Mouse (Mus musculus) c-Kit-positive CD71-positive TER-119-negative erythroid progenitor cells, embryonic 14.5 days (primary cell): ENCODE measurements around the gene Svop.

ENCODE experiments used
- DNase-seq: peaks from one replicate; pipeline ENCODE4 v3.0.0-alpha.2; 2013; ENCODE audit warnings: low read depth

Svop gene

DNA sequence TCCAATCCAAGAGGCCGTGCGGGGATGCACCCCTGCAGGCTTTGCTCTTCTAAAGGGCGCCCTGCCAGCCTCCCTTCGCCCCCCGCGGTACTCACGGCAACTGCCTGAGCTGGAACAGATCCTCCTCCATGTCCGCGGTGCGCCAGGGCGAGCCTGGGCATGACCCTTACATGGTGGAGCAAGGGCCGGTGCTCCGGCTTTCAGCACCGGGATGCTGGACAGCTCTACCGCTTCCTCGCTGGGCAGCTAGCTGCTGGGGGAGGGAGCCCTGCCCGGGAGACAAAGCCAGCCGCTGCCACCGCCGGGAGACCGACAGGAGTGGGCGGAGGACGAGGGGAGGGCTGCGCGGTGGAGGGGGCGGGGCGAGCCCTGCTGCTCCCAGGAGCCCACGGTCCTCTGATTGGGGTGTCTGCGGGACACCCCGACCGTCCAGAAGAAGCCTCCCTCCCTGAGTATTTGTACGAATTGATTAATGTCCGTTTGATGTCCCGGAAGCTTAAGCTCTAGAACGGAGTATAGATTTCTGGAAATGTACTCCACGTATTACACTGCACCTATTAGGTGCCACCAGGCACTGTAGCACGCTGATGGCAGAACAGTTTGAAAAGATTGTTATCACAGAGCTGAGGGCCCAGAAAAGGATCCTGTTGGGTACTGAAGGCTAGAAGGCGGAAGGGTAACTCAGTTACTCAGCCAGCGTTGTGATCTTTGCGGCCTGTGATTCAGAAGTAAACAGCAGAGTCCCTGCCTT lies at the start of gene Svop:
Gene Svop (minus strand): TSS at position 514 of the 751 bp plus-strand sequence.
- DNase-seq, result peak; percentile 47

GRCm38 (mm10) chr5:114139175-114139574 lies 47.8 kb upstream of the Svop start:
- DNase-seq, result no peak

GRCm38 (mm10) chr5:114138277-114139164 lies 47.2 kb upstream of the Svop start:
- DNase-seq, result no peak

DNA sequence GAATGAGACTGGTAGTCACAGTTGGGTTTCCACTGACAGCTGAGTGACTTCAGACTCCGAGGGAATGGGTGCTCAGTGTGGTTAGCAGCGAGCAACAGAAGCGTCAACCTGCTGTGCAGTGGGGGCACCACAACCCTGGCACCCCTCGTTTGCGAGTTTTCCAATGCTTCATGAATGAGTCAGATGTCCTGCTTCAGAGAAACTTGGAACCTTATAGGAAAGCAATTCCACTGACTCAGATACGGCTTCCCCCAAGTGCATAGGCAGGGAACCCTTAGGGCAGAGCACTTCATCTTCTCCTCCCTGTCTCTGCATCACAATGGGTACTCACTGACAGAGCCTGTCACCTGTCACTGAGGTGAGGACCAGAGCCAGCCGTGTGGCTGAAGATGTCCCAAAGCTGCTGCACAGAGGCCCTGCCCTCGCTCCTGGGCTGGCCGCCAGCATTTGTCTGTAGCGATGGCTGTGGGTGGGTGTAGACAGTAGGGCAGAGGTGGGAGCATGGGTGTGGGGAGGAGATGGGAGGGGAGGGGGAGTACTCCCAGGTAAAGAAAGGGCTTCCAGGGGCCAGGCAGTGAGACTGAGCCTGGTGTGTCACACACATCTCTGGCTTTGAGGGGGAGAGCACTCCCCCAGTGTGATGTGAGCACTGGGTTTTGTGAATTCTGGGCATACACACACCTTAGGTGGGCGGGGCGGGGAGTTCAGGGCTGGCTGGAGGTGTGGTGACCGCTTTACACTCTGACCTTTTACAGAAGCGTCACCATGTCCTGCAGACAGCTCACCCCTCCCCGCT lies 46.3 kb upstream of the Svop start:
- DNase-seq, result no peak

DNA sequence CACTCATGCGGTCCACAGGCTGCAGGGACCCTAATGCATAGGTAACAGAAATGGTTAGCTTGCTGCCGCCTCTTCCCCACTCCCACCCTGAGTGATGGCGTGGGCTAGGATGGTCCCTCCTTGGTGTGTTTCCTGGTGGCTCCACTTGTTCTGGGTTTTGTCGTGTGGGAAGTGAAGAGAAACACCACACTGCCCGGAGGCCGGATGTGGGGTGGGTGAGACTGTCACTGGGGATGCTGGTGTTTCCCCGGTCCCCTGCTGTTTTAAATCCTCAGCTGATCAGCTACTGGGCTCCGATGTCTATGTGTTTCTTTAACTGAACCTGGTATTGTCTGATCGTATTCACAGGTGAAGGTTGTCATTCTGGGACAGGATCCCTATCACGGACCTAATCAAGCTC lies 44.1 kb upstream of the Svop start:
- DNase-seq, result no peak

- DNase-seq, result peak; percentile 72
Measured at GRCm38 (mm10) chr5:114134091-114134534, 42.7 kb upstream of the Svop start.

GRCm38 (mm10) chr5:114132841-114133240 lies 41.5 kb upstream of the Svop start:
- DNase-seq, result no peak

DNA sequence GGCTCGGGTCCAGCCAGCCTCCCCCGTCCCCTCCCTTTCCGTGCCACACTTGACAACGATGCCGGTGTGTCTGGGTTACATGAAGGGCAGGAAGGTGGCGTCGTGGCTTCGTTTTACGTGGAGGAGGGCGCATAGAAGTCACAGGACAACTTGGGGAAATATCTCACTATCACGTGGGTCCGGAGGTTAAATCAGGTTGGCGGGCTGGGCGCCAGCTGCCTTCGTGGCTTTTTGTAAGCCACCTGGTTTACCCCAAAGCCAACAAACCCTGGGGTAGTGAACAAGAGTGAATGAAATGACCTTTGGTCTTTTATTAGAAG lies 40.1 kb upstream of the Svop start:
- no peak for DNase-seq

GRCm38 (mm10) chr5:114130698-114131520 lies 39.5 kb upstream of the Svop start:
- peak; percentile 81 for DNase-seq

GRCm38 (mm10) chr5:114130211-114130605 lies 38.8 kb upstream of the Svop start, which contains the start of gene Ung:
Gene Ung, plus strand, starts transcription at chr5:114130386.
- no peak for DNase-seq

DNA sequence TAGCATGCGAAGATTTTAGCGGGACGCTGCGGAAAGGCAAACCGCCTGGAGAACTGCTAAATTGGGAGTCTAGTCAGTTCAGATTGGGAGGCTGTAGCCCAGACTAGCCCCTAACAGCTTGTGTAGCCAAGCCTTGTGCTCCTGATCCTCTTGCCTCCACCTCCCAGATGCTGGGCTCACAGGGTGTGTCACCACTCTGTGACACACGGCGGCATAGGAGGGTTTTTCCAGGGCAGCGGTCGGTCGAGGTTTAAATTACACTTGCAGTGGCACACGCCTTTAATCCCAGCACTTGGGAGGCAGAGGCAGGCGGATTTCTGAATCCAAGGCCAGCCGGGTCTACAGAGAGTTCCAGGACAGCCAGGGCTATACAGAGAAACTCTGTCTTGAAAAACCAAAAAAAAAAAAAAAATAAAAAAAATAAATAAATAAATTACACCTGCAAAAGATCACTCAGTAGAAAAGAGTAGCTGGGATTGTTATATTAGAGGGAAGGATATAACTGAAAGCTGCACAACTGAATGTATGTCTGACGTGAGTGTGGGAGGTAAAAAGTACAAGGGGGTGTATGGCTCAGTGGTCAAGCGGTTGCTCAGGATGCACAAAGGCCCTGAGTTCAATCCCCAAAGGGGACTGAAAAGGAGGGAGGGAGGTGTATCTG lies 38.3 kb upstream of the Svop start:
- DNase-seq, result no peak

DNA sequence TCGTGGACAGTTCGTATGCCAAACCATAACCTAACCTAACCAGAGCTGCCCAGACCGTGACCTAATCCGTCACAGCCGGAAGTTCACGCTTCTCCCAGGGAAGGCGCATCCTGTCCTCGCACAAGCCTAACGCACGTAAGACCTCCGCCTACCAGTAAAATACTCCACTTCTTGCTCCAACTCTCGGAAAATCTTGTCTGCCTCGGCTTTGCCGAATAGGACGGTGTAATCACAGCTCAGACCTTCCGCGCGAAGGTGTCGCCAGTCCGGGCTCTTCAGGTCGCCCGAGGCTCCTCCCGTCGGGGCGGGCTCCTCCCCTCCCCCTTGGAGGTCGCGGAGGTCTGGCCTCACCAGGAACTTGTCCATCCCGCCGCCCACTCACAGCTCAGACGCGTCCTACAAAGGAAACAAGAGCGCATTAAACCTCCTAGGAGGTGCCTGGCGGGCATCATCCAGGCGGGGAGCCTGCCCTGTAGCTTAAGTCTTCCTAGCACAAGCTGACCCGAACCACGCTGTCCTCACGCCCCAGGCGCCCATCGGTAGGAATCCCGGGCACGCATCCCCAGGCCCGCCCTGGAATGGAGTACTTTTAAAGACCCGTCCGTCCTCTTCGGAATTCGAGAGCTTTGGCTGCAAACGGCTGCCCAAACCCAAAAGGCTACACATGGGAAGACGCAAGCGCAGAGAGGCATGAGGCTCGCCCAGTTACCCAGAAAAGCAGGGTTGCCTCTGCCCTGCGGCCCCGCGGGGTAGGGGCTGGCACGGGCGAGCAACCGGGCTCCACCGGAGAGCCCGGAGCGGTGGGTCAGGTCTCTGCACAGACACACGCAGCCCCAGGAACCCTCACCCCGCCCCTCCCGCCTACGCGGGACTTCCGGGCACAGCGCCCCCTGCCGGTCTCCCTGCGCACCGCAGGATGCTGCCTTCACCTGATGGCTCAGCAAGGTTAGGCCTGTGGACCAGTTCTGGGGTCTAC lies 36.3 kb upstream of the Svop start, which contains the start of gene Alkbh2:
Gene Alkbh2 (minus strand): TSS at position 845 of the 976 bp plus-strand sequence.
- peak; percentile 64 for DNase-seq

DNA sequence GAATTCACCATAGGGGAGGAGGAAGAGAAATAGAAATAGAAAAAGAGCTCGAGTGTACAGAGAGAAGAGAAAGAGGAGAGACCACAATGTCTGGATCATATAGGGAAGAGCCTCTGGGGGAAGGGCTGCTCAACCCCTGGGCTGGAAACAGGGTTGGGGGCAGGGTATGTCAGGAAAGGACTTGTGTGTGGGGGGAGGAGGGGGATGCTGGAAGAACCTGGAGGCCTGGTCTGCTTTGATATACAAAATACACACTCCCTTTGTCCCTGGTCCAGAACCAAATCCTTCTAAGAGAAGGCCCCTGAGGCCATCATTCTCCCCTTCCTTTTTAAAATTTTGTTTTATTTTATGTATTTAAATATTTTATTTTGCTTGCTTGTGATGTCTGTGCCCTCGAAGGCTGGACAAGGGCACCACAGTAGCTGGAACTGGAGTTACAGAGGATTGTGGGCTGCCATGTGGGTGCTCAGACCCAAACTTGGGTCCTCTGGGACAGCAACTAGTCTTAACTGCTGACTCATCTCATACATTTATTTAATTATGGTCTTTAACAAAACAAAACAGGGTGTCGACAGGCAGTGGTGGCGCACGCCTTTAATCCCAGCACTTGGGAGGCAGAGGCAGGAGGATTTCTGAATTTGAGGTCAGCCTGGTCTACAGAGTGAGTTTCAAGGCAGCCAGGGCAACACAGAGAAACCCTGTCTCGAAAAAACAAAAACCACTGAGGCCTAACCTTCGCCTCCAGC lies 35.3 kb upstream of the Svop start:
- no peak for DNase-seq

GRCm38 (mm10) chr5:114126008-114126407 lies 34.6 kb upstream of the Svop start:
- DNase-seq, result no peak

DNA sequence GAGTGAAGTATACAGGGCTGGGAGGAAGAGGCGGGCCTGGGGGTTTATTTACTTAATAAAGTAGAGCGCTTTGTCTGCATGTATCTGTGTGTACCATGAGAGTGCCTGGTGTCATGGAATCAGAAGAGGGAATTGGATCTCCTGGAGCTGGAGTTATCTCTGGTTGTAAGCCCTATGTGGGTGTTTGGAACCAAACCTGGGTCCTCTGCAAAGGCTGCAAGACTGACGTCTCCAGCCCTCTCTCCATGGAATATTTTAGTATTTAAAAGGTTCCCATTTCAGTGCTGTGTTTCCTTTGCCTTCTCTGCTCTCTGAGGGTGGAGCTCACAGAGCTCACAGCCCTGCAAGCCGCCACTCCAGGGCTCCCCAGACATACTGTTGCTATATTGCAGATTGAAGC lies 28.4 kb upstream of the Svop start:
- no peak for DNase-seq

DNA sequence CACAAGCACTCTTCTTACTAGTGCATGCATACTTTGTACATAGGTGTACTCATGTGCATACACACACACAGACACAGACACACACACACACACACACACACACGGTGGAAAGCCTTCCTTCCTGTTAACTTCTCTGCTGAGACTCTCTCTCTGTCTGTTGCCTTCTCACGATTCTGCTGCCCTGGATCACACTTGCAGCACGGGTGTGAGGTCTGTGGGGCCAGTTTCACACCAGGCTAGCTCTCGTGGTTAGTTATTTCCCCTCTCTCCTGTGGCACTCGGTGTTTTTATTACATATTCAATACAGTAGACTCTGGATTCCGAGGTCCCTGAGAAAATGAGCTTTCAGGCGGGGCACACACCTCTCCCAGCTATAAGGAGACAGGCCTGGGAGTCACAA lies 25.2 kb upstream of the Svop start:
- no peak for DNase-seq

DNA sequence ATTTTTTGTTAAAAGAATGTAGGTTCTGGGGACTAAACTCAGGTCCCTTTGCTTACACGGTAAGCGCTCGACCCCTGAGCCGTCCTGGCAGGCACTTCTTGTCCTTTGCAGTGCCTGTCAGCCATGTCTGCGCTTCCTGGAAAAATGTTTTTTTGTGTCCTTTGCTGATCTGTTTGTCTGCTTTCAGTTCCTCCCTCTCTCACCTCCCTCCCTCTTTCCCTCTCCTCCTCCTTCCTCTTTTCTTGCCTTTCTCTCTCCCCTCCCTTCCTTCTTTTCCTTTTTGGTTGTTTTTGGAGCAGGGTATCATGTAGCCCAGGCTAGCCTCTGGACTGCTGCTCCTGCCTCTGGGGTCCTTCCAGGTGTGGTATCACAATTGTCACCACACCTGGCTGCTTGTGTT lies 23.7 kb upstream of the Svop start:
- DNase-seq, result no peak

GRCm38 (mm10) chr5:114113334-114113733 lies 22.0 kb upstream of the Svop start:
- no peak for DNase-seq

DNA sequence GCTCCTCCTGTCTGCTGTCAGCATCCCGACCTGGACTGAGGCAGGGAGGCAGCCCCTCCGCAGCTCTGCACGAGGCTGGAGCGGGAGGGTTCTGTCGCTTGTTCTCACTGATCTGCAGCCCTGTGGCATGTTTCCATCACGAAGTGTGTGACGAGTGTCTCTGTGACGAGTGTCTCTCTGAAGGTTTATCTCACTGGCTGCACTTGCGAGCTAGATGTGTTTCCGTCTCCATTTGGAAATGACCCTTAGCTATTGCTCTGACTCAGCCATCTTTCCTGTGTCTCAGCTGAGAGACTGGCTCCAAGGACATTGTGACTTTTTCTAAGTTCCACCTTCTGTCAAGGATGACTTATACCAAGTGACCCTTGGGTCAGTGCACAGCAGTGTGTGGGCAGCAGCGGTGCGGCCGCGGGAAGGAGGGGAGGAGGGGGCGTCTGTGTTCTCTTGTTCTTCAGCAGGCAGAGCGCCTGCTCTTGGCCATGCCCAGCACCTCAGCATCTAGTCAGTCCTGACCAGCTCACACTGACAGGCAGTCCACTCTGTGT lies 15.1 kb upstream of the Svop start:
- no peak for DNase-seq
